Mouse (Mus musculus) midbrain, embryonic 16.5 days (tissue): Measurements from ENCODE around the gene Abhd16a. TPM values are rescaled to one million over a fixed set of nuclear protein-coding genes. Genes with fewer than 3 reads are reported as not detected.

ENCODE experiments used
- ATAC-seq: fragments of 200-750 bp; cut with Nextera tagmentation; 2 replicates; pipeline ENCODE4 v1.8.0; 2017; ENCODE audit warnings: moderate TSS enrichment
- H3K27ac ChIP-seq: fragments of 300-500 bp; sonication (generic); 2 replicates; pipeline ENCODE4 v1.5.1; 2014; ENCODE audit warnings: mild to moderate bottlenecking, low read length, mixed read lengths
- H3K27me3 ChIP-seq: fragments of 300-500 bp; sonication (generic); 2 replicates; pipeline ENCODE4 v1.6.1; 2014; ENCODE audit warnings: low read depth, low read length, mixed read lengths; ENCODE audit not compliant: control insufficient read depth, insufficient read depth
- H3K36me3 ChIP-seq: fragments of 300-500 bp; sonication (generic); 2 replicates; pipeline ENCODE4 v1.6.1; 2014; ENCODE audit warnings: mild to moderate bottlenecking, low read length, moderate library complexity, mixed read lengths; ENCODE audit not compliant: control insufficient read depth, insufficient read depth
- H3K4me1 ChIP-seq: fragments of 300-500 bp; sonication (generic); 2 replicates; pipeline ENCODE4 v1.6.1; 2014; ENCODE audit warnings: mild to moderate bottlenecking, low read length, mixed read lengths; ENCODE audit not compliant: control insufficient read depth, insufficient read depth
- H3K4me2 ChIP-seq: fragments of 300-500 bp; sonication (generic); 2 replicates; pipeline ENCODE4 v1.6.1; 2014; ENCODE audit warnings: mild to moderate bottlenecking, low read length, mixed read lengths
- H3K4me3 ChIP-seq: fragments of 300-500 bp; sonication (generic); 2 replicates; pipeline ENCODE4 v1.5.1; 2014; ENCODE audit warnings: low read depth, mild to moderate bottlenecking, low read length, moderate library complexity, mixed read lengths
- H3K9ac ChIP-seq: fragments of 300-500 bp; sonication (generic); 2 replicates; pipeline ENCODE4 v1.6.1; 2014; ENCODE audit warnings: low read depth, low read length, mixed read lengths
- H3K9me3 ChIP-seq: fragments of 300-500 bp; sonication (generic); replicated peaks from 2 replicates; pipeline ENCODE4 v1.6.1; 2014; ENCODE audit warnings: mild to moderate bottlenecking, low read length, mixed read lengths; ENCODE audit not compliant: control insufficient read depth, poor library complexity, severe bottlenecking
- WGBS: fragments of 180-500 bp; shearing (Covaris S2); extraction: QIAGEN DNeasy Blood & Tissue Kit; methylation state at CpG from one replicate; pipeline ENCODE4 v1.1.7; 2014; 5-methylcytosine and 5-hydroxymethylcytosine counted together
- polyA plus RNA-seq: library from polyadenylated mRNA; unstranded; fragments of >200 nt; fragmentation: Nextera tagmentation; extraction: Ambion mirVana; gene quantifications from 2 replicates; pipeline ENCODE4 v1.2.1, GENCODE M21; 2015

Gene Abhd16a
- polyA plus RNA-seq, 1 experiment from 2014 or later = 107 TPM

GRCm38 (mm10) chr17:35080248-35080647 lies 8.8 kb upstream of the Abhd16a start:
- Histone ChIP-seq H3K4me1 (no peaks in the 10 kb centered on the region), H3K4me3 (no peak overlapping the region), H3K9ac (peak overlapping the region; percentile 10; the same call in 1 of the 2 replicates), H3K4me2 (no peak overlapping the region), H3K27ac (no peak overlapping the region), H3K9me3 (no peaks in the 10 kb centered on the region), H3K36me3 (no peaks in the 10 kb centered on the region), H3K27me3 (no peaks in the 10 kb centered on the region)
- 55% methylated on average over 6 of the region's 6 CpGs for WGBS
- no peak for ATAC-seq

- Histone ChIP-seq H3K9me3 (no peaks in the 10 kb centered on the region), H3K36me3 (no peaks in the 10 kb centered on the region), H3K4me1 (no peaks in the 10 kb centered on the region), H3K4me2 (no peak overlapping the region), H3K4me3 (no peak overlapping the region), H3K27me3 (no peaks in the 10 kb centered on the region), H3K27ac (no peak overlapping the region), H3K9ac (no peak overlapping the region)
- 84% methylated on average over 4 of the region's 4 CpGs for WGBS
- no peak for ATAC-seq
Observed at GRCm38 (mm10) chr17:35080710-35081109, 8.4 kb upstream of the Abhd16a start.

- no peak for ATAC-seq
- WGBS = 84% methylated on average over 16 of the region's 16 CpGs
- no peak overlapping the region for H3K4me2 ChIP-seq
- H3K27ac ChIP-seq = no peak overlapping the region
- no peak overlapping the region for H3K4me3 ChIP-seq
- no peaks in the 10 kb centered on the region for H3K9me3 ChIP-seq
- H3K4me1 ChIP-seq = no peaks in the 10 kb centered on the region
- H3K36me3 ChIP-seq = no peaks in the 10 kb centered on the region
- no peak overlapping the region for H3K9ac ChIP-seq
- H3K27me3 ChIP-seq = no peaks in the 10 kb centered on the region
Observed at GRCm38 (mm10) chr17:35082841-35083576, 6.1 kb upstream of the Abhd16a start.

DNA sequence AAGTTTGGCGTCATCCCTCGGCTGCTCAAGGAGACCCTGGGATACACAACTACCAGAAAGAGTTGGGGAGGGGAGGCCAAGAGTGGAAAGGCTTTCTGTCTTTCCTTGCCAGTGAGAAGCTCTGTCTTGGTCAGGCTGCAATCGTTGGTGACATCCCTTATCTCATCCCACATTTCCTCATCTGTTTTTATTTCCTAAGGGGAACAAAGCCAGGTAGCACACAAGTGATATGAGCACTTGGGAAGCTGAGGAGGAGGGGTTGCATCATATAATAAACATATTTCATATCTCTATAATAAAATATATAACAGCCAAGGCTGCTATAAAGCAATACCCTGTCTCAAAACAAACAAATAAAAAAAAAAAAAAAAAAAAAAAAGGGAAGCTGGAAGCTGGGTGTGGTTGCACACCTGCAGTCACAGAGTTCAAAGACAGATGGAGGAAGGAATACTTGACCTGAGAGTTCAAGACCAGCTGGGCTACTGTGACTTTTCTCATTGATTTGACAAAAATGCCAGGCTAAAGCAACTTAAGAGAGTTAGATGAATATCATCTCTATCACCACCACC lies 5.0 kb upstream of the Abhd16a start:
- no peaks in the 10 kb centered on the region for H3K27me3 ChIP-seq

GRCm38 (mm10) chr17:35085208-35085865 lies 3.7 kb upstream of the Abhd16a start, which contains the start of gene Ly6g6f:
TSS of gene Ly6g6f (minus strand) at chr17:35085610.
- no peak for ATAC-seq
- Histone ChIP-seq H3K27ac (no peak within 1 kb of the TSS), H3K36me3 (no peaks in the 10 kb centered on the region), H3K4me2 (no peak within 1 kb of the TSS), H3K27me3 (no peaks in the 10 kb centered on the region), H3K9me3 (no peaks in the 10 kb centered on the region), H3K9ac (no peak within 1 kb of the TSS), H3K4me1 (peaks cover 6% of the 10 kb centered on the region), H3K4me3 (no peak within 1 kb of the TSS)
- 84% methylated on average over 7 of the region's 7 CpGs for WGBS

More for the DNA sequence above, 5.0 kb upstream of the Abhd16a start:
- H3K4me1 ChIP-seq = no peaks in the 10 kb centered on the region
- no peak for ATAC-seq
- H3K4me3 ChIP-seq = no peak overlapping the region
- H3K9ac ChIP-seq = no peak overlapping the region
- no peaks in the 10 kb centered on the region for H3K9me3 ChIP-seq
- H3K27ac ChIP-seq = no peak overlapping the region
- no peak overlapping the region for H3K4me2 ChIP-seq
- WGBS = 90% methylated on average over 3 of the region's 3 CpGs
- H3K36me3 ChIP-seq = no peaks in the 10 kb centered on the region

DNA sequence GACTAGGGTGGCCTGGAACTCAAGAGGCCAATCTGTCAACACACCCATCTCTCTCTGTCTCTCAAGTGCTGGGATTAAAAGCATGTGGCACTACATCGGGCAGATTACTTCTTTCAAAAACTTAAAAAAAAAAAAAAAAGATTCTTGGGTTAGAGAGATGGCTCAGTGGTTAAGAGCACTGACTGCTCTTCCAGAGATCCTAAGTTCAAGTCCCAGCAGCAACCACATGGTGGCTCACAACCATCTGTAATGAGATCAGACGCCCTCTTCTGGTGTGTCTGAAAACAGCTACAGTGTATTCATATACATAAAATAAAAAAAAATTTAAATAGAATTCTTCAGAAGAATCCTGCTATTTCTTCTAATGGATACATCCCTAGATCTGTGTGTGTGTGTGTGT lies 912 bp upstream of the Abhd16a start:
- Histone ChIP-seq H3K4me1 (peaks cover 12% of the 10 kb centered on the region), H3K4me3 (no peak overlapping the region), H3K9ac (no peak overlapping the region), H3K9me3 (no peaks in the 10 kb centered on the region), H3K36me3 (peaks cover 12% of the 10 kb centered on the region; the same call in 1 of the 2 replicates), H3K27me3 (no peaks in the 10 kb centered on the region), H3K4me2 (no peak overlapping the region), H3K27ac (no peak overlapping the region)
- WGBS = 49% methylated on average over 2 of the region's 2 CpGs
- ATAC-seq = no peak

- Histone ChIP-seq H3K9me3 (no peaks in the 10 kb centered on the region), H3K4me3 (peak overlapping the region; percentile 64), H3K4me2 (peak overlapping the region; percentile 57), H3K36me3 (peaks cover 18% of the 10 kb centered on the region), H3K4me1 (peaks cover 12% of the 10 kb centered on the region), H3K27me3 (no peaks in the 10 kb centered on the region), H3K9ac (peak overlapping the region; percentile 95), H3K27ac (peak overlapping the region; percentile 57)
- no peak for ATAC-seq
- WGBS = 66% methylated on average over 8 of the region's 8 CpGs
Observed at GRCm38 (mm10) chr17:35090166-35090932, 1.3 kb downstream of the Abhd16a start.

DNA sequence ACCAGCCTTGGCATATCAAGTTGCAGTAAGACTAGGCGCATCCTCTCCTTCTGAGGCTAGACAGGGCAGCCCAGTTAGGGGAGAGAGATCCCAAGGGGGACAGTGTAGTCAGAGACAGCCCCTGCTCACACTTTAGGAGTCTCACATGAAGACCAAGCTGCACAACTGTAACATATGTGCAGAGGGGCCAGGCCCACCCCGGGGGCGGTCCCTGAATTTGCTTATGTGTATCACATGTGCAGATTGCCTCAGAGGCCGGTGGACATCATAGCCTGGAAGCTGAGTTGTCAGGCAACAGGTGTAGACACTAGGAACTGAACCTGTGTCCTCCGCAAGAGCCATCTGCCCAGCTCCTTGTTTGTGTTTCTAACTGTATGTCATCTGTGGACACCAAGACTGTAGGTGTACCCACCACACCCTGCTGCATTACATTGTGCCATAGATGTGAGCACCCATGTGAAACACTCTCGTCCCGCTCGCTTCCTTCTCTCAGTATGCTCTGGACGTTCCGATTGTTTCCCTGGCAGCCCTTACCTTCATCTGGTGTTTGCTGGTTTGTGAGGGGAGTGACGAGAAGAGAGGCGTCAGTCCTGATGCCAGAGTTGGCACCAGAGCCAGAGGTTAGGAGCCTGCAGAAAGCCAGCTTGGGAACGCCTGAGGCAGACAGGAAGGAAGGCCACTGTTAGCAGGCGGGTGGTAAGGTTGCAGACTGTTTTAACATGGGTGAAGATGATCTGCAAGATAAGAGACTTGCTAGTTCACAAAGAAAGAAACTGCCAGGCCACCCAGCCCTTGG lies 3.5 kb downstream of the Abhd16a start:
- H3K27me3 ChIP-seq = no peaks in the 10 kb centered on the region
- H3K4me1 ChIP-seq = peaks cover 12% of the 10 kb centered on the region
- ATAC-seq = no peak
- no peak overlapping the region for H3K9ac ChIP-seq
- H3K36me3 ChIP-seq = peaks cover 29% of the 10 kb centered on the region
- no peaks in the 10 kb centered on the region for H3K9me3 ChIP-seq
- WGBS = 91% methylated on average over 14 of the region's 14 CpGs
- no peak overlapping the region for H3K4me3 ChIP-seq
- no peak overlapping the region for H3K27ac ChIP-seq
- H3K4me2 ChIP-seq = no peak overlapping the region
